In the genomic region with DNA sequence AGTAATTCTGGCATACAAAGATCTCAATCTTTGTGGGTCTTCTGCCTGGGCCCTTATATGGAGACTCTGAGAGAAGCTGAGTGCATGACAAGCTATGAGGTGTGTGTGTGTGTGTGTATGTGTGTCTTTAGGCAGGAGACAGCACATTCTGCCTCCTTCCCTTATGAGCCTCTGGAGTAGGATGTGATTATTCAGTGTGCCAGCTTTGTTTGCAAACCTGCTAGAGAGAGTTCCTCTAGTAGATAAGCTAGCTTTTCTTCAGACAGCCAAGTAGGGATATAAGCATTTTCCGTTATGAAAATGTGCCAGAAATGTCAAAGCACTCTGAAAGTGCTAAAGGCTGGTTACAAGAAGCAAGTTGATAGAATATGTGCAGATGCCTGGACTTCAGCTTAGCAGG, we compare ENCODE assay signal across 20 mouse cellular contexts.
"Had no signal": no experiment of that assay in that cellular context is flagged by ENCODE, and none has a peak within 500 bp of the region (broad histone marks: within the 10 kb centered on the region; RNA-seq: fewer than 3 reads in every experiment).

No protein-coding gene starts in this region.

- H3K4me2 ChIP-seq: lung, embryonic 15.5 days; midbrain, embryonic 12.5 days; neural tube, embryonic 13.5 days; neural tube, embryonic 15.5 days had no signal

- H3K9ac ChIP-seq: lung, embryonic 15.5 days; midbrain, embryonic 12.5 days; neural tube, embryonic 13.5 days; neural tube, embryonic 15.5 days had no signal

- H3K9me3 ChIP-seq: lung, embryonic 15.5 days; midbrain, embryonic 10.5 days; midbrain, embryonic 12.5 days; neural tube, embryonic 13.5 days; neural tube, embryonic 15.5 days had no signal

- H3K27me3 ChIP-seq: lung, embryonic 15.5 days; midbrain, embryonic 12.5 days; neural tube, embryonic 13.5 days; neural tube, embryonic 15.5 days had no signal

- H3K36me3 ChIP-seq: lung, embryonic 15.5 days; midbrain, embryonic 10.5 days; midbrain, embryonic 12.5 days; neural tube, embryonic 13.5 days; neural tube, embryonic 15.5 days had no signal

- ATAC-seq: lung, postnatal 0 days; midbrain, embryonic 16.5 days had no signal

- H3K4me1 ChIP-seq: lung, embryonic 15.5 days had no signal

- H3K27ac ChIP-seq: lung, embryonic 15.5 days; midbrain, embryonic 10.5 days; midbrain, embryonic 12.5 days; neural tube, embryonic 13.5 days; neural tube, embryonic 15.5 days had no signal

- DNase-seq: lung, adult 18-20 months; lung, postnatal 14 days; lung, postnatal 4 days; midbrain, embryonic 14.5 days; retina, postnatal 1 day; right cerebral cortex, adult 18-20 months; right cerebral cortex, postnatal 25 days; right cerebral cortex, postnatal 4 days; spleen, adult 18-20 months; thymus, adult 18-20 months; thymus, postnatal 14 days; thymus, postnatal 36 days had no signal

- H3K4me3 ChIP-seq: lung, embryonic 15.5 days; midbrain, embryonic 10.5 days; midbrain, embryonic 12.5 days; myocyte; neural tube, embryonic 13.5 days; neural tube, embryonic 15.5 days had no signal
